Mouse (Mus musculus) granulocyte monocyte progenitor cell, adult 5-6 weeks (primary cell): Measurements from ENCODE around the gene Gm10112. TPM values are rescaled to one million over a fixed set of nuclear protein-coding genes. Genes with fewer than 3 reads are reported as not detected.

Experiments
- ATAC-seq: replicated peaks from 2 replicates; pipeline ENCODE4 v1.8.0; 2016; ENCODE audit warnings: mild to moderate bottlenecking, moderate TSS enrichment, inconsistent platforms; ENCODE audit not compliant: poor library complexity, severe bottlenecking
- total RNA-seq, 2 experiments: library from RNA; stranded (forward) in 1 of 2; stranded (reverse) in 1 of 2; fragments of 200-712, 200-1000 nt in 1 of 2; fragments of >200 nt in 1 of 2; fragmentation: Nextera tagmentation in 1 of 2; gene quantifications; 2 replicates each; pipeline ENCODE4 v1.2.3; 2014 to 2017

The Gm10112 gene
- total RNA-seq (2014; fragmentation: Nextera tagmentation), result not detected in 2 replicates
- not detected in 2 replicates for total RNA-seq (2017)

DNA sequence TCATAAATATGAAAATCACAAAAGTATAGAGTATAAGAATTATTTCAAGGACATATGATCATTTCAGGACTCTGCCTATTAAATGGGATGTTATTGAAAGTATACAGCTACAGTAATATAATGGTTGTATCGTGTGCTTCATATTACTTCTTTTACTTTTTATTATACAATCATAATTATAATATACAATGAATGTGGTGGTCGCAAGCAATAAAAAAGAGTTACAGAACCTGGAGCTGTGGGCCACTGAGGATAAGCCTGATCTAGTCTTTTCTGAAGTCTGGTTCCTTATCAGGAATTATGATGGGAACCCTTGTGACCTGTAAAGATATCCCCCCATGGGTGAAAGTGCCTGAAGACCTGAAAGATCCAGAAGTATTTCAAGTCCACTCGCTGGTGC lies at the start of gene Gm10112:
Gene Gm10112, plus strand, starts transcription at position 301 of the 400 bp plus-strand sequence.
- no peak for ATAC-seq

GRCm38 (mm10) chrX:111189574-111189973 lies 21.4 kb downstream of the Gm10112 start:
- no peak for ATAC-seq

DNA sequence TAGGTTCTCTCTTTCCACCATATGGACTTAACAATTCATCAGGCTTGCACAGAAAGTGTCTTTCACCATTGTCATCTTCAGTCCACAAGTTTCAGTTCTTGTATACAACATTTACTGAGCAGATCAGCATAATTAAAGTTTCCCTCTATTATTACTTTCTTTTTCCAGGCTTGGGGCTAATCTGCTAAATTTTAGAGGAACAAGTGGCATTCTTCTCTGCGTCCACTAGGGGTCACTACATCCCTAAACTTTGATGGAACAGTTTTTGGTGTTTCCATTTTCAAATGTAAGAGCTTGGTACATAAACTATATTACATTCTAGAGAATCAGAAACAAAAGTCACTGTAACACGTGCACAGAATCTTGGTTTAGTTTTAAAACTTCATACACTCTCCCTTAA lies 28.2 kb downstream of the Gm10112 start:
- no peak; the same call in 1 of the 2 replicates for ATAC-seq

- ATAC-seq, result peak; percentile 44; the same call in 1 of the 2 replicates
These were observed 42.1 kb downstream of the Gm10112 start for GRCm38 (mm10) chrX:111210225-111210624.

Other genes starting within 250 kb of the Gm10112 start
- gene Cylc1, start 57.9 kb upstream of the Gm10112 start, total RNA-seq (2014; fragmentation: Nextera tagmentation), result not detected in 2 replicates
- gene Cylc1, start 57.9 kb upstream of the Gm10112 start, total RNA-seq (2017), result not detected in 2 replicates